Mouse (Mus musculus) heart, postnatal 0 days (tissue): ENCODE results near the gene Stx8. TPM values are rescaled to one million over a fixed set of nuclear protein-coding genes. Genes with fewer than 3 reads are reported as not detected.

Experiments used
- ATAC-seq: fragments of 200-750 bp; cut with Nextera tagmentation; 2 replicates; pipeline ENCODE4 v1.8.0; 2017; ENCODE audit warnings: low read depth, moderate number of reproducible peaks, moderate library complexity; ENCODE audit not compliant: insufficient read depth
- DNase-seq: peaks from one replicate; pipeline ENCODE4 v3.0.0-alpha.2; 2016; ENCODE audit warnings: low spot score
- H3K27ac ChIP-seq: fragments of 300-500 bp; sonication (generic); 2 replicates; pipeline ENCODE4 v1.5.1; 2014; ENCODE audit warnings: low read depth, mild to moderate bottlenecking
- H3K27me3 ChIP-seq: fragments of 300-500 bp; sonication (generic); 2 replicates; pipeline ENCODE4 v1.6.1; 2014; ENCODE audit warnings: low read length, mixed read lengths; ENCODE audit not compliant: control insufficient read depth, insufficient read depth
- H3K36me3 ChIP-seq: fragments of 300-500 bp; sonication (generic); replicated peaks from 2 replicates; pipeline ENCODE4 v1.6.1; 2014; ENCODE audit warnings: low read length, mixed read lengths; ENCODE audit not compliant: control insufficient read depth, insufficient read depth
- H3K4me1 ChIP-seq: fragments of 300-500 bp; sonication (generic); 2 replicates; pipeline ENCODE4 v1.6.1; 2014; ENCODE audit warnings: antibody characterized with exemption; ENCODE audit not compliant: control insufficient read depth, insufficient read depth
- H3K4me2 ChIP-seq: fragments of 300-500 bp; sonication (generic); 2 replicates; pipeline ENCODE4 v1.6.1; 2014; ENCODE audit warnings: low read depth, mild to moderate bottlenecking, low read length, moderate library complexity
- H3K4me3 ChIP-seq: fragments of 300-500 bp; sonication (generic); 2 replicates; pipeline ENCODE4 v1.5.1; 2014; ENCODE audit warnings: low read depth, low read length
- H3K9ac ChIP-seq: fragments of 300-500 bp; sonication (generic); replicated peaks from 2 replicates; pipeline ENCODE4 v1.6.1; 2014; ENCODE audit warnings: low read depth, low read length, mixed read lengths
- H3K9me3 ChIP-seq: fragments of 300-500 bp; sonication (generic); replicated peaks from 2 replicates; pipeline ENCODE4 v1.6.1; 2016; ENCODE audit warnings: low read length; ENCODE audit not compliant: control insufficient read depth
- CTCF ChIP-seq: IDR thresholded peaks from 2 replicates; pipeline ENCODE4 v1.5.1; 2016; ENCODE audit warnings: antibody characterized with exemption, control low read depth, low read depth
- EP300 ChIP-seq: IDR thresholded peaks from 2 replicates; pipeline ENCODE4 v1.6.1; 2016; ENCODE audit warnings: antibody characterized with exemption, low read depth
- WGBS: fragments of 180-500 bp; shearing (Covaris S2); extraction: QIAGEN DNeasy Blood & Tissue Kit; methylation state at CpG from one replicate; pipeline ENCODE4 v1.1.7; 2014; 5-methylcytosine and 5-hydroxymethylcytosine counted together
- polyA plus RNA-seq: library from polyadenylated mRNA; unstranded; fragments of >200 nt; fragmentation: Nextera tagmentation; extraction: Ambion mirVana; gene quantifications from 2 replicates; pipeline ENCODE4 v1.2.1, GENCODE M21; 2015
- total RNA-seq: library from RNA; depleted of rRNA; stranded (reverse); fragments of >200 nt; gene quantifications from 2 replicates; pipeline ENCODE4 v1.2.3, GENCODE M21; 2014; ENCODE audit warnings: low replicate concordance

The Stx8 gene
- total and polyA plus RNA-seq, 2 experiments from 2014 or later = 15.9 to 69.0 TPM

GRCm38 (mm10) chr11:68118679-68119078, 152.7 kb downstream of the Stx8 start:
- Histone ChIP-seq H3K4me3 (no peak overlapping the region), H3K27ac (no peak overlapping the region), H3K9ac (no peak overlapping the region), H3K4me1 (no peaks in the 10 kb centered on the region), H3K4me2 (no peak overlapping the region), H3K36me3 (no peaks in the 10 kb centered on the region), H3K27me3 (no peaks in the 10 kb centered on the region), H3K9me3 (no peaks in the 10 kb centered on the region)
- ATAC-seq (no peak), DNase-seq (no peak)
- WGBS = 85% methylated on average over 4 of the region's 4 CpGs
- TF ChIP-seq EP300 (no peak), CTCF (no peak)

- Histone ChIP-seq H3K9ac (no peak overlapping the region), H3K27me3 (no peaks in the 10 kb centered on the region), H3K9me3 (no peaks in the 10 kb centered on the region), H3K27ac (no peak overlapping the region), H3K4me3 (no peak overlapping the region), H3K4me1 (no peaks in the 10 kb centered on the region), H3K36me3 (no peaks in the 10 kb centered on the region), H3K4me2 (no peak overlapping the region)
- ATAC-seq (no peak), DNase-seq (no peak)
- TF ChIP-seq EP300 (no peak), CTCF (no peak)
- WGBS = 80% methylated on average over 13 of the region's 13 CpGs
Measured at GRCm38 (mm10) chr11:68119136-68119535, 153.1 kb downstream of the Stx8 start.

GRCm38 (mm10) chr11:68121260-68121659, 155.3 kb downstream of the Stx8 start:
- Histone ChIP-seq H3K4me3 (no peak overlapping the region), H3K27ac (no peak overlapping the region), H3K9ac (no peak overlapping the region), H3K4me1 (no peaks in the 10 kb centered on the region), H3K9me3 (no peaks in the 10 kb centered on the region), H3K27me3 (no peaks in the 10 kb centered on the region), H3K4me2 (no peak overlapping the region), H3K36me3 (no peaks in the 10 kb centered on the region)
- no peak for ATAC-seq
- 63% methylated on average over 6 of the region's 6 CpGs for WGBS
- TF ChIP-seq CTCF (no peak), EP300 (no peak)
- no peak for DNase-seq

GRCm38 (mm10) chr11:68121660-68122059, 155.7 kb downstream of the Stx8 start:
- DNase-seq (no peak), ATAC-seq (no peak)
- Histone ChIP-seq H3K4me1 (no peaks in the 10 kb centered on the region), H3K36me3 (no peaks in the 10 kb centered on the region), H3K4me3 (no peak overlapping the region), H3K9ac (no peak overlapping the region), H3K4me2 (no peak overlapping the region), H3K27me3 (no peaks in the 10 kb centered on the region), H3K27ac (no peak overlapping the region), H3K9me3 (no peaks in the 10 kb centered on the region)
- 83% methylated on average over 6 of the region's 6 CpGs for WGBS
- TF ChIP-seq EP300 (no peak), CTCF (no peak)

- H3K4me3 ChIP-seq = no peak overlapping the region
- H3K36me3 ChIP-seq = no peaks in the 10 kb centered on the region
- no peaks in the 10 kb centered on the region for H3K9me3 ChIP-seq
- no peak for TF ChIP-seq CTCF
- no peak for TF ChIP-seq EP300
- H3K4me2 ChIP-seq = no peak overlapping the region
- H3K27me3 ChIP-seq = no peaks in the 10 kb centered on the region
- no peak overlapping the region for H3K27ac ChIP-seq
- H3K9ac ChIP-seq = no peak overlapping the region
- no peaks in the 10 kb centered on the region for H3K4me1 ChIP-seq
- WGBS = 86% methylated on average over 9 of the region's 9 CpGs
- ATAC-seq (no peak), DNase-seq (no peak)
Measured at GRCm38 (mm10) chr11:68126071-68126470, 160.1 kb downstream of the Stx8 start.

GRCm38 (mm10) chr11:68134494-68134893, 168.5 kb downstream of the Stx8 start:
- no peak overlapping the region for H3K9ac ChIP-seq
- 62% methylated on average over 7 of the region's 7 CpGs for WGBS
- no peaks in the 10 kb centered on the region for H3K36me3 ChIP-seq
- no peaks in the 10 kb centered on the region for H3K9me3 ChIP-seq
- TF ChIP-seq EP300 (no peak), CTCF (no peak)
- H3K27ac ChIP-seq = no peak overlapping the region
- H3K4me3 ChIP-seq = no peak overlapping the region
- no peak for DNase-seq
- no peak overlapping the region for H3K4me2 ChIP-seq
- H3K27me3 ChIP-seq = no peaks in the 10 kb centered on the region
- no peaks in the 10 kb centered on the region for H3K4me1 ChIP-seq
- no peak for ATAC-seq
